Mouse (Mus musculus) spleen, embryonic (tissue): Measurements from ENCODE around the gene H2-DMb1.
"Not testable (repeated sequence)": the region's sequence is repeated elsewhere in the genome, so short reads cannot be mapped to it uniquely, and the experiment has no call there.

Source experiments
- CTCF ChIA-PET: fragments of 350-600 bp; sonication (Branson Sonifier 250); formaldehyde crosslinking; loops from one replicate; lab custom pipeline; 2022; lab: Charles Lee

H2-DMb1 gene

GRCm38 (mm10) chr17:34142456-34143010 is 10.3 kb upstream of the H2-DMb1 start:
- CTCF ChIA-PET: interaction anchor here (0.6 to 0.9 kb wide), 3 partner anchors 9 to 23 kb away, joined by 3 to 9 read pairs (median 3); no protein-coding TSS in a partner anchor

- CTCF ChIA-PET: interaction anchor here (0.6 to 0.9 kb wide), 2 partner anchors 22 to 46 kb away, joined by 3 to 5 read pairs; no protein-coding TSS in a partner anchor
Measured at GRCm38 (mm10) chr17:34143033-34143432, 9.8 kb upstream of the H2-DMb1 start, which contains the start of gene H2-DMb2. H2-DMb2 (plus strand) TSS chr17:34143307.

GRCm38 (mm10) chr17:34143461-34143860 is 9.4 kb upstream of the H2-DMb1 start:
- CTCF ChIA-PET: interaction anchor here (0.6 to 0.9 kb wide), 2 partner anchors 22 to 46 kb away, joined by 3 to 5 read pairs; no protein-coding TSS in a partner anchor

- CTCF ChIA-PET: not testable (repeated sequence)
Measured at GRCm38 (mm10) chr17:34144221-34144620, 8.7 kb upstream of the H2-DMb1 start.

- CTCF ChIA-PET: no interaction called here
Measured at GRCm38 (mm10) chr17:34144960-34145371, 7.9 kb upstream of the H2-DMb1 start.

- CTCF ChIA-PET: no interaction called here
Measured at GRCm38 (mm10) chr17:34155534-34155933, 2.7 kb downstream of the H2-DMb1 start.

GRCm38 (mm10) chr17:34164202-34164895 is 11.5 kb downstream of the H2-DMb1 start:
- CTCF ChIA-PET: interaction anchor here (0.6 to 1.6 kb wide), 3 partner anchors 21 to 130 kb away, joined by 3 to 5 read pairs (median 3); partner anchors contain the start of gene H2-DMb2

- CTCF ChIA-PET: interaction anchor here (0.6 to 1.6 kb wide), 5 partner anchors 22 to 130 kb away, joined by 3 to 5 read pairs (median 3); partner anchors contain the start of gene H2-DMb2
Measured at GRCm38 (mm10) chr17:34165033-34165730, 12.3 kb downstream of the H2-DMb1 start.

- CTCF ChIA-PET: interaction anchor here (0.5 to 2.2 kb wide), 6 partner anchors 26 to 423 kb away, joined by 3 to 12 read pairs (median 4); no protein-coding TSS in a partner anchor
Measured at GRCm38 (mm10) chr17:34169279-34169678, 16.4 kb downstream of the H2-DMb1 start.

- CTCF ChIA-PET: interaction anchor here (0.6 to 2.2 kb wide), 9 partner anchors 24 to 215 kb away, joined by 3 to 15 read pairs (median 4); no protein-coding TSS in a partner anchor
Measured at GRCm38 (mm10) chr17:34170487-34170876, 17.6 kb downstream of the H2-DMb1 start.

- CTCF ChIA-PET: interaction anchor here (0.6 to 2.2 kb wide), 7 partner anchors 34 to 215 kb away, joined by 3 to 15 read pairs (median 6); no protein-coding TSS in a partner anchor
Measured at GRCm38 (mm10) chr17:34170877-34171498, 18.1 kb downstream of the H2-DMb1 start.

- CTCF ChIA-PET: interaction anchor here (0.7 kb wide), 1 partner anchor 42 kb away, joined by 3 read pairs; no protein-coding TSS in a partner anchor
Measured at GRCm38 (mm10) chr17:34172528-34172927, 19.7 kb downstream of the H2-DMb1 start.

GRCm38 (mm10) chr17:34174075-34174474 is 21.2 kb downstream of the H2-DMb1 start:
- CTCF ChIA-PET: no interaction called here

- CTCF ChIA-PET: no interaction called here
Measured at GRCm38 (mm10) chr17:34177179-34177578, 24.3 kb downstream of the H2-DMb1 start.

GRCm38 (mm10) chr17:34179019-34179418 is 26.1 kb downstream of the H2-DMb1 start:
- CTCF ChIA-PET: interaction anchor here (0.7 kb wide), 2 partner anchors 104 to 156 kb away, joined by 3 to 7 read pairs; no protein-coding TSS in a partner anchor

- CTCF ChIA-PET: no interaction called here
Measured at GRCm38 (mm10) chr17:34179913-34180859, 27.3 kb downstream of the H2-DMb1 start.

GRCm38 (mm10) chr17:34183564-34184219 is 30.8 kb downstream of the H2-DMb1 start:
- CTCF ChIA-PET: interaction anchor here (1.2 kb wide), 1 partner anchor 105 kb away, joined by 4 read pairs; no protein-coding TSS in a partner anchor

- CTCF ChIA-PET: no interaction called here
Measured at GRCm38 (mm10) chr17:34185526-34185925, 32.7 kb downstream of the H2-DMb1 start.

GRCm38 (mm10) chr17:34186885-34187260 is 34.0 kb downstream of the H2-DMb1 start:
- CTCF ChIA-PET: interaction anchor here (0.8 to 1.2 kb wide), 3 partner anchors 9 to 18 kb away, joined by 3 read pairs; no protein-coding TSS in a partner anchor
